Mouse (Mus musculus) liver, embryonic 15.5 days (tissue): ENCODE data around the gene Il11. TPM values are rescaled to one million over a fixed set of nuclear protein-coding genes. Genes with fewer than 3 reads are reported as not detected.

Source experiments
- ATAC-seq: fragments of 200-750 bp; cut with Nextera tagmentation; 2 replicates; pipeline ENCODE4 v1.8.0; 2017; ENCODE audit warnings: moderate number of reproducible peaks, mild to moderate bottlenecking, moderate library complexity; ENCODE audit not compliant: insufficient read depth
- H3K27ac ChIP-seq: fragments of 300-500 bp; sonication (generic); replicated peaks from 2 replicates; pipeline ENCODE4 v1.5.1; 2015; ENCODE audit warnings: mild to moderate bottlenecking, inconsistent platforms
- H3K27me3 ChIP-seq: fragments of 300-500 bp; sonication (generic); 2 replicates; pipeline ENCODE4 v1.6.1; 2015; ENCODE audit warnings: mild to moderate bottlenecking, inconsistent platforms
- H3K36me3 ChIP-seq: fragments of 300-500 bp; sonication (generic); replicated peaks from 2 replicates; pipeline ENCODE4 v1.6.1; 2015; ENCODE audit warnings: moderate library complexity, mild to moderate bottlenecking, inconsistent platforms
- H3K4me1 ChIP-seq: fragments of 300-500 bp; sonication (generic); replicated peaks from 2 replicates; pipeline ENCODE4 v1.6.1; 2015; ENCODE audit warnings: inconsistent platforms
- H3K4me2 ChIP-seq: fragments of 300-500 bp; sonication (generic); 2 replicates; pipeline ENCODE4 v1.6.1; 2015; ENCODE audit warnings: moderate library complexity, mild to moderate bottlenecking, inconsistent platforms
- H3K4me3 ChIP-seq: fragments of 300-500 bp; sonication (generic); replicated peaks from 2 replicates; pipeline ENCODE4 v1.5.1; 2015; ENCODE audit warnings: mild to moderate bottlenecking, inconsistent platforms
- H3K9ac ChIP-seq: fragments of 300-500 bp; sonication (generic); 2 replicates; pipeline ENCODE4 v1.6.1; 2015; ENCODE audit warnings: moderate library complexity, mild to moderate bottlenecking, inconsistent platforms
- H3K9me3 ChIP-seq: fragments of 300-500 bp; sonication (generic); replicated peaks from 2 replicates; pipeline ENCODE4 v1.6.1; 2016; ENCODE audit warnings: inconsistent platforms
- WGBS: fragments of 180-500 bp; shearing (Covaris S2); methylation state at CpG from one replicate; pipeline ENCODE4 v1.1.7; 2015; ENCODE audit warnings: mixed read lengths; ENCODE audit not compliant: insufficient replicate concordance; 5-methylcytosine and 5-hydroxymethylcytosine counted together
- polyA plus RNA-seq: library from polyadenylated mRNA; unstranded; fragments of >200 nt; fragmentation: Nextera tagmentation; extraction: Ambion mirVana; gene quantifications from 2 replicates; pipeline ENCODE4 v1.2.1, GENCODE M21; 2015

The Il11 gene
- polyA plus RNA-seq, 1 experiment from 2014 or later: 0.06 TPM

GRCm38 (mm10) chr7:4741672-4742481 is 40.8 kb downstream of the Il11 start:
- Histone ChIP-seq H3K4me3 (peak overlapping the region; percentile 78), H3K4me1 (peaks cover 78% of the 10 kb centered on the region), H3K9me3 (no peaks in the 10 kb centered on the region), H3K27me3 (no peaks in the 10 kb centered on the region), H3K36me3 (peaks cover 44% of the 10 kb centered on the region), H3K9ac (peak overlapping the region; percentile 83), H3K4me2 (peak overlapping the region; percentile 88), H3K27ac (peak overlapping the region; percentile 94)
- peak; percentile 45 for ATAC-seq
- WGBS: 58% methylated on average over 21 of the region's 21 CpGs

DNA sequence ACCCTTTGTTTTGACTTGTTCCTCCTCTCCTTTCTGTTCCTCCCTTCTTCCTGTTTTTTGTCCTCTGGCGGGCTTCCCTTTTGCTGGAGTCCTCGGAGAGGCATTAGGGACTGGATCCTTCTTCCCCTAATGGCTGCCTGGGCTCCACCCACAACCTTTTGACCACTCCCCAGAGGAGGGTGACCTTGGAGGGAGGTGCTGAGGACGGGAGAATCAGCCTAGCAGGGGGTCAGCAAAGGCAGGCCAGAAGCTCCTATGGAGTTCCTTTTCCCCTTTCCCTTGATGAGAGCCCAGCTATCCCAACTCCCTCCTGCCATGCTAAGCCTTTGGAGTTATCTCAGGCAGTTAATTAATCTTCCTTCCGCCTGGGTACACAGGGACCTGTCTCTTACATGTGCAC is 41.5 kb downstream of the Il11 start:
- Histone ChIP-seq H3K27ac (peak overlapping the region; percentile 94), H3K36me3 (peaks cover 37% of the 10 kb centered on the region), H3K4me3 (peak overlapping the region; percentile 78), H3K4me2 (peak overlapping the region; percentile 88), H3K9ac (peak overlapping the region; percentile 83), H3K27me3 (no peaks in the 10 kb centered on the region), H3K9me3 (no peaks in the 10 kb centered on the region), H3K4me1 (peaks cover 71% of the 10 kb centered on the region)
- peak; percentile 51 for ATAC-seq
- 5% methylated on average over 4 of the region's 4 CpGs for WGBS

- H3K27me3 ChIP-seq: no peaks in the 10 kb centered on the region
- peak overlapping the region; percentile 94 for H3K27ac ChIP-seq
- H3K4me3 ChIP-seq: peak overlapping the region; percentile 78
- WGBS: 0% methylated on average over 14 of the region's 14 CpGs
- H3K4me2 ChIP-seq: peak overlapping the region; percentile 88
- peaks cover 28% of the 10 kb centered on the region for H3K36me3 ChIP-seq
- no peaks in the 10 kb centered on the region for H3K9me3 ChIP-seq
- H3K4me1 ChIP-seq: peaks cover 63% of the 10 kb centered on the region
- peak overlapping the region; percentile 83 for H3K9ac ChIP-seq
- peak; percentile 1 for ATAC-seq
These were observed 42.3 kb downstream of the Il11 start for GRCm38 (mm10) chr7:4740309-4740727.

DNA sequence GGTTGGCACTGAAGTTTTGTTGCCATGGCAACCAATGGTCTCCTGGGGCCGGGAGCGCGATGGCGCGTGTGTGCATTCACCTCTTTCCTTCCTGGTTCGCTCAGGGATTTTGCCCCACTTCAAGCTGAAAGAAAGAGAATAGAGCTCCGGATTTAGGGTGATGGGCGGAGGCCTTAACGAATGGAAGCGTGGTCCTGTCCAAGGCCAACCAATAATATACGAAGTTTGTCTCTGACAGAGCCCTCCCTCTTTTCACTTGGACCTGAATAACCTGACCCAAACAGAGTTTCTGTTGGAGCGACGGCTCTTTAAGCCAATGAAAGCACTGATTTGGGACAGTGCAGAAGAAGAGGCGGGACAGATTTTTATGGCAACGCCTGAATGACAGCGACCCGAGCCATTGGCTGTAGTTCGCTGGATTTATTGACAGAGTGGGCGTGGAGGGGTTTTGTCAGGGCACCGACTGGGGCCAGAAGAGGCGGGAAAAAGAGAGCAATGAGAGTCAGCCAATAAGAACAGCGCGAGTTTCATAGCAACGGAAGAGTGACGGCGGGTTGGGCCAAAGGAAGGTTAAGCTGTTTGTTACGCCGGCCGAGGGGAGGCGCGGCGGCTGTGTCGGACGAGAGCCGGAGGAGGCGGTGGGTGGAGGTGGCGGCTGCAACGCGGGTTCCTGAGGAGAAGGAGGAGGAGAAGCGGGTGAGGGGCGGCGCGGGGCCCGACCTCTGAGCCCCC is 42.9 kb downstream of the Il11 start, which contains the start of gene Kmt5c:
Gene Kmt5c (plus strand): TSS at position 572 of the 732 bp plus-strand sequence.
- Histone ChIP-seq H3K4me1 (peaks cover 60% of the 10 kb centered on the region), H3K36me3 (peaks cover 26% of the 10 kb centered on the region; the same call in 1 of the 2 replicates), H3K9ac (peak within 1 kb of the TSS; percentile 83), H3K4me2 (peak within 1 kb of the TSS; percentile 88), H3K27me3 (no peaks in the 10 kb centered on the region), H3K9me3 (no peaks in the 10 kb centered on the region), H3K27ac (peak within 1 kb of the TSS; percentile 94), H3K4me3 (peak within 1 kb of the TSS; percentile 78)
- under 1% methylated on average over 39 of the region's 44 CpGs for WGBS
- peak; percentile 90 for ATAC-seq

DNA sequence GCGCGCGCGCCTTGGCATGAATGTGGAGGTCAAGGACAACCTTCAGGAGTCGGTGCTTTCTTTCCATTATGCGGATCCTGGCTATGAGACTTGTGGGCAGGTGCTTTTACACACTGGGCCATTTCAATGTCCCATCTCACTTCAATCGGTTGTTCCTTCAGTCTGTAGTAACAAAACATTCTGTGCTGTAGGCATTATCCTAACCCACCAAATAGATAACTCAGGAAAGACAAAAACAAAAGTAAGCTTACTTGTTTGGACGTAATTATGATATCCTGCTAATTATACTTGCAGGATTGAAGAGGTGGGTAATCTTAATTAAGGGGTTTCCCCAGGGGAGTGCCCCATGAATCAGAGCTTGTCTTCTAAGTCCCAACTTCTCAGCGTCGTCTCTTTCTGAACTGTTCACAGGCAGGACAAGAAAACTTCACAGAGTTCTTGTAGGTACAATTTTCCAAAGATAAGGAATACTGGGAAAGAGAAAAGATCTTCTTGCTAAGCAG is 43.6 kb downstream of the Il11 start:
- no peak for ATAC-seq
- 49% methylated on average over 10 of the region's 10 CpGs for WGBS
- Histone ChIP-seq H3K27ac (peak overlapping the region; percentile 58), H3K9me3 (no peaks in the 10 kb centered on the region), H3K4me2 (peak overlapping the region; percentile 88), H3K4me3 (peak overlapping the region; percentile 78), H3K27me3 (no peaks in the 10 kb centered on the region), H3K4me1 (peaks cover 55% of the 10 kb centered on the region), H3K36me3 (peaks cover 21% of the 10 kb centered on the region; the same call in 1 of the 2 replicates), H3K9ac (peak overlapping the region; percentile 45)

DNA sequence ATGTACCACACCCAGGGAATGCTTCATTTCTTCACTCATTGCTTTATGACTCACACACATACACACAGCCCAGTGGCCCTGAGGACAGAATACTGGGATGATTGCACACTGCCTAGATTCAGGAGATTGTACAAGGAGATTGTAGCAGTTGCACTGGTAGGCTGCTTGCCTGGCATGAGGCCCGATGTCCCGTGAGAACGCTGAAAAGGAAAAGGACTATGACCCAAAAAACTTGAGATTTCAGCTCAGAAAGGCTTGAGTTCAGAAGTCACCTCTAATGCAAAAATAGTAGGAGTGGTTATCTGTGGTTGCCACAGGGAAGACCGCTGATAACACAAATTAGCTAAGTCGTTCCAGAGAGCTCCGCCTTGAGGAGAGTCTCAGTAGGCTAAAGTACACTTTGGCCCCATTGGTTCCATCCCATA is 49.7 kb downstream of the Il11 start:
- Histone ChIP-seq H3K9me3 (no peaks in the 10 kb centered on the region), H3K4me1 (peaks cover 22% of the 10 kb centered on the region), H3K9ac (no peak overlapping the region), H3K4me2 (peak overlapping the region; percentile 48), H3K27ac (peak overlapping the region; percentile 4; the same call in 1 of the 2 replicates), H3K27me3 (no peaks in the 10 kb centered on the region), H3K36me3 (no peaks in the 10 kb centered on the region), H3K4me3 (no peak overlapping the region)
- peak; percentile 76 for ATAC-seq
- 25% methylated on average over 6 of the region's 6 CpGs for WGBS

GRCm38 (mm10) chr7:4731090-4731489 is 51.6 kb downstream of the Il11 start:
- WGBS: 41% methylated on average over 5 of the region's 5 CpGs
- no peak overlapping the region for H3K4me2 ChIP-seq
- no peak overlapping the region for H3K4me3 ChIP-seq
- no peaks in the 10 kb centered on the region for H3K27me3 ChIP-seq
- H3K9ac ChIP-seq: no peak overlapping the region
- peaks cover 22% of the 10 kb centered on the region for H3K4me1 ChIP-seq
- no peak overlapping the region for H3K27ac ChIP-seq
- no peaks in the 10 kb centered on the region for H3K36me3 ChIP-seq
- no peaks in the 10 kb centered on the region for H3K9me3 ChIP-seq
- ATAC-seq: no peak

DNA sequence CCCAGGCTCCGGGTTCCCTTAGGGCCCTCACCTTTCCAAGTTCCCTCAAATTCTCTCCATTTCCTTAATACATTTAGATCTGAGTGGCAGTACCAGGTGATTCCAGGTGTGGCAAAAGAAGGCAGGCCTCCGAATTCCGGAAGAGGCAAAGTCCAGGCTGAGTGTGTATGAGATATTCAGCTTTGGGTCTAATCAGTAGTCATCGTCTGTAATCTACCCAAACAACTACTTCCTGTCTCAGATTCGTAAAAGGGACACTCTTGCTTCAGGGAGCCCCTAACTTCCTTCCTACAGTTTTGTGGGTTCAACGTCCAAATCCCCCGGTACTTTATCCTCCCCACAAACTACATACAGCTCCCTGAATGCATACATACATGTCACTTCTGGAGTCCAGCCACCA is 57.5 kb downstream of the Il11 start, which contains the start of gene Tmem150b:
Gene Tmem150b (minus strand): TSS at position 81 of the 400 bp plus-strand sequence.
- ATAC-seq: no peak

DNA sequence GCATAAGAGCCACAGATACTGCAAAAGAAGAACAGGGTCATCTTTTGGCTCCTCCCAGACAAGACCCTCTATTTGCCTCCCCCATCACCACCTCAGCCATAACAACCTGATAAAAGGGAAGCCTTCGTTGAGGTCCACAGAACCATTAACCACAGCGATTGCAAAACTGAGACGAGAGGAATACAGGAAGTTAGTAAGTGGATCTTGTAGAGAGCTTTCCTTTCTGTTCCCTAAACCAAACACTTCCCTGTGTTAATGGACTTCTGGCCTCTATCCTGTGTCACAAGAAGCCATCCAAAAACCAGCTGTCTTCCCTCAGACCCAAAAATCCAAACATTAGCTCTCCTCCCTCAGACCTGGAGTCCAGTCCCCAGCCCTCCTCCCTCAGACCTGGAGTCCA is 58.3 kb downstream of the Il11 start:
- 7% methylated on average over 3 of the region's 3 CpGs for WGBS
- Histone ChIP-seq H3K27me3 (no peaks in the 10 kb centered on the region), H3K4me2 (peak overlapping the region; percentile 57)

More for the DNA sequence above, 57.5 kb downstream of the Il11 start, which contains the start of gene Tmem150b:
- no peaks in the 10 kb centered on the region for H3K36me3 ChIP-seq
- no peaks in the 10 kb centered on the region for H3K9me3 ChIP-seq
- peaks cover 7% of the 10 kb centered on the region; the same call in 1 of the 2 replicates for H3K4me1 ChIP-seq
- peak within 1 kb of the TSS; percentile 34; the same call in 1 of the 2 replicates for H3K27ac ChIP-seq
- WGBS: 16% methylated on average over 7 of the region's 7 CpGs
- H3K9ac ChIP-seq: no peak within 1 kb of the TSS
- H3K27me3 ChIP-seq: no peaks in the 10 kb centered on the region
- peak within 1 kb of the TSS; percentile 57 for H3K4me2 ChIP-seq
- H3K4me3 ChIP-seq: peak within 1 kb of the TSS; percentile 39

DNA sequence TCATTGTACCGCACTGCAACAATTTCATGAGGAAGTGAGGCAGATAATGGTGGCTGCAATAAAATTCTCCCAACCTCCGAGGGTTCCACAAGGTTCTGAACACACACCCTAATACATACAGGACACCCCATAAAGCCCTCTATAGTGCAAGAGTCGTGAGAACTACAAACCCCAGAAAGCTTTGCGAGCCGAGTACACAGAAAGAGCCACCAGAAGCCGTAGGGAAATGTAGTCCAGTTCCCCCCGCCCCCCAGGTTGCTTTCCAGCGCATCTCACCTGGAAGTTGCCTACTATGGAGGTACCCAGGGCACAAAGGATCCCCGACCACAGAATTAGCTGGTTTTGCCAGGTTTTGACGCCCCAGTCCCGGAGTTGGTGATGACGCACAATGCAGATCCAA is 59.2 kb downstream of the Il11 start:
- H3K27ac ChIP-seq: no peak overlapping the region
- H3K4me1 ChIP-seq: peaks cover 7% of the 10 kb centered on the region; the same call in 1 of the 2 replicates
- H3K9ac ChIP-seq: no peak overlapping the region

More for the DNA sequence above, 58.3 kb downstream of the Il11 start:
- no peaks in the 10 kb centered on the region for H3K9me3 ChIP-seq
- peaks cover 7% of the 10 kb centered on the region; the same call in 1 of the 2 replicates for H3K4me1 ChIP-seq
- no peaks in the 10 kb centered on the region for H3K36me3 ChIP-seq
- ATAC-seq: no peak
- no peak overlapping the region for H3K9ac ChIP-seq
- peak overlapping the region; percentile 34; the same call in 1 of the 2 replicates for H3K27ac ChIP-seq
- H3K4me3 ChIP-seq: peak overlapping the region; percentile 39

More for the DNA sequence above, 59.2 kb downstream of the Il11 start:
- Histone ChIP-seq H3K4me2 (peak overlapping the region; percentile 57), H3K36me3 (no peaks in the 10 kb centered on the region), H3K4me3 (peak overlapping the region; percentile 39), H3K27me3 (no peaks in the 10 kb centered on the region), H3K9me3 (no peaks in the 10 kb centered on the region)
- 26% methylated on average over 12 of the region's 12 CpGs for WGBS
- ATAC-seq: no peak
